In genomic region chr19:21570778-21571177, GRCm38 (mm10) we compare ENCODE assay signal across 8 mouse cellular contexts.
DNase-seq lines count a peak whose midpoint lies in the region; ATAC-seq lines count a peak whose summit lies in the region.

No protein-coding gene starts in this region.

- intact Hi-C loops in gastrocnemius, postnatal 36 days (cut with DNase I), result loop anchor here (1.0 to 5.0 kb wide), 2 partner anchors 82 to 177 kb away; partner anchors contain the start of genes 1110059E24Rik and Abhd17b

- DNase-seq in frontal cortex, postnatal 14 days (ENCODE audit: low spot score in 2 of 2), result no peak
- peak; percentile 21 to 33 for DNase-seq in B cell, adult 2 months
- peak; percentile 10 to 16 for DNase-seq in frontal cortex, postnatal 10 days (ENCODE audit: low spot score in 2 of 2)
- DNase-seq in adrenal gland, postnatal 4 days (ENCODE audit: low spot score in 2 of 2), result no peak
- no peak for DNase-seq in c-Kit-positive CD71-positive TER-119-positive erythroid progenitor cells, embryonic 14.5 days (ENCODE audit: low spot score)
- DNase-seq in gastrocnemius, postnatal 36 days, result no peak

- ATAC-seq in frontal cortex, adult (ENCODE audit: low TSS enrichment), result peak; percentile 50
- 0 out of 2 replicates have a peak, but pooled peaks have one; percentile 6 for ATAC-seq in megakaryocyte, adult 5-6 weeks (ENCODE audit: poor library complexity, severe bottlenecking)

Comparison
In these comparisons a context has a peak if more than half of its experiments do, and no peak if none do; other contexts are left out.
1. DNase-seq: peak in B cell, adult 2 months (2 of 2) and frontal cortex, postnatal 10 days (2 of 2); none in frontal cortex, postnatal 14 days (0 of 2), adrenal gland, postnatal 4 days (0 of 2), c-Kit-positive CD71-positive TER-119-positive erythroid progenitor cells, embryonic 14.5 days (single experiment) and gastrocnemius, postnatal 36 days (0 of 2).